Mouse (Mus musculus) mesoderm, embryonic 11.5 days (tissue): ENCODE results near the gene Erc1.

Experiments
- DNase-seq: peaks from one replicate; pipeline ENCODE4 v3.0.0-alpha.2; 2012; ENCODE audit warnings: low read depth, low spot score

Gene Erc1

DNA sequence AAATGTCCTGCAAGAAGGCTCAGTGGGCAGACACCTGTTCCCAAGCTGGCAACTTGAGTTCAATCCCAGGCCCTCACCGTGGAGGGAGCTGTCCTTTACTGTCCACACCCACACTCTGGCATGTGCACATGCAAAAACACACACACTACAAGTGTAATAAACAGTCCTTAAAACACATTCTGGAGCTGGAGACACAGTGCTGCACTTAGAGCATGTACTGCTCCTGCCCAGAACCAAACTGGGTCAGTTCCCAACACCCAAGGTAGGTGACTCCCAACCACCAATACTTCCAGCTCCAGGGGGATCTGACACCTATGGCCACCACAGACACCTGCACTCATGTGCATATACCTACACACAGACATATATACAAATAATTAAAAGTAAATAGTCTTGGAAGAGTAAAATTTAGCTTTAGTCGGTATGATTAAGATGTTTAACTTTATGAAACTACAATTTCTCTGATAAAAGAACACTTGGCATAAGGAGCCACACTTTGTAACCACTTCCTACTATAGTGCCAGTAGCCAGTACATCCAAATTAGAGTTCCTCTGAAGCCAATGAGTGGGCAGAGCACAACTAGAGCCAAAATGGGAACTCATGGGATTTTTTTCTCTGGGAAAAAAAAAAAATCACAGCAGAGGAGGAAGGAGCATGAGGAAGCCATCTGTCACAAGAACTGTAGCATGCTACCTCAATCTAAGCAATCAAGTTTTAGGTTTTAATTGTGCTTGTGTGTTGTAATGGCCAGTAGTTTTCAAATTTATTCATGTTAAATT, 39.1 kb downstream of the Erc1 start:
- no peak for DNase-seq

DNA sequence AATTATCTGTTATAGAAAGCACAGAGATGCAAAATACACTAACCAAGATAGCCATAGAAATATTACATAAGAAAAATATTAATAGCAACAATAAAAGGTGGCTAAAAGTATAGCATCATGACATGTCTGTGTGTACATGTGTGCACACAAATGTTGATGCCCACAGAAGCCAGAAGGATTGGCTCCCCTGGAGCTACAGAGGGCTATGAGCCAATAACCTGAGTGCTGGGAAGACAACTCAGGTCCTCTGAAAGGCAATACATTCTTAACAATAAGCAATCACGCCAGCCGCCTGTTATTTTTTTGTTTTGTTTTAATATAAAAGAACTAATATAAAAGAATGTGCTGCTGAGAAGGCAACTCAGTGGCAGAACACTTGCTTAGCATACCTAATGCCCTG, 44.7 kb downstream of the Erc1 start:
- no peak for DNase-seq

DNA sequence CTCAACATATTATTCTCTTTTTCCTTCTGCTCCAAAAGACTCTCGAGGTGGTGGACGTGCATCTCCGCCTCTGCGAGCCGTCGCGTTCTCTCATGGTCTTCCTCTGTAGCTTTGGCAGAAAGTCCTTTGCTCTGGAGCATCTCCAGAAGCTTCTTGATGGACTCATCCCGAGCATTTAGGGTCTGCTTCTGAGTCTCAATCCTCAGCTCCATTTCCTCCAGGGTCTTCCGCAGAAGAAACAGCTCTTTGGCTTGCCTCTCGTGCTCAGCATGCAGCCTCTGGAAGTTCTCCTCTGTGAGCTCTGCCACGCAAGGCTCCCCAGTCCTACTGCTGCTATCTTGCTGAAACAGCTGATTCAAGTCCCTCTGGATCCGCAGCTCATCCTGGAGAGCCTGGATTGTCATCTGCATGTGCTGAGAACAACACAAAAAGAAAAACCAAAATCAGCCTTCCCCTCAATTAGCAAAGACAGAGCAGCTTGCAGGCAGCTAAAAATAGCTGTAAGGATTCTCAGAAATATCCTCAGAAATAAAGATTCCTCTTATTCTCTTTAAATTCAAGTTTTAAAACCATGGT, 51.0 kb downstream of the Erc1 start:
- no peak for DNase-seq

- DNase-seq = no peak
Measured at GRCm38 (mm10) chr6:119796291-119796690, 51.7 kb downstream of the Erc1 start.

DNA sequence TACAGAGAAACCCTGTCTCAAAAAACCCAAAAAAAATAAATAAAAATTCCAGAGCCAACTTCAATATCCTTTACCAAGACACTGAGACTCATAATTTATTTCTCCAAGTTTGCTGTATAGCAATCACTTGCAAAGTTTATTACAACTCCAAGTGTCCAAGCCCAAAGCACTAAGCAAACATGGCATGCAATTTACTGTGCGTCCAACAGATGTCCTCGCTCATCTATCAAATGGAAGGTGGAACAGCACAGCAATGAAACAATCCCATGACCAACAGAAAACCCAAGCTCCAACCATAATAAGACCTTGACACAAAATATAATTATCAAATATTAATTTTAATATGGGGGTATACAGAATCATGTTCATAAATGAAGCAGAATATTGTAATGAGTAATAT, 55.4 kb downstream of the Erc1 start:
- DNase-seq = peak; percentile 48

DNA sequence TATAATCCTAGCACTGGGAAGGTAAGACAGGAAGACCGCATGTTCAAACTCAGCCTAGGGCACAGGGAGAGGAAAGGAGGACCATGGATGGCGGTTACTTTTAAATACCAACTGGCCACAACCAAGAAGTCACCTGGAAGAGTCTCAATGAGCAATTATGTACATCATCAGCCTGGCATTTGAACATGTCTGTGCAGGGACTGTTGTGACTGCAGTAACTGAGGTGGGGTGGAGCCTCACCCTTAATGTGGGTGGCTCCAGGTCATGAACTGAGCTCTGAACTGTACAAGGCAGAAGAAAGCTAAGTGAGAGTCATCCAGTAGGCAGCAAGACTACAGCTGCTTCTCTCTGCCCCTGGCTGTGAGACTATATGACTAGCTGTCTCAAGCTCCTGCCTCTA, 65.6 kb downstream of the Erc1 start:
- DNase-seq = no peak

GRCm38 (mm10) chr6:119781109-119781508, 66.9 kb downstream of the Erc1 start:
- no peak for DNase-seq

- DNase-seq = no peak
Measured at GRCm38 (mm10) chr6:119768778-119769177, 79.2 kb downstream of the Erc1 start.

DNA sequence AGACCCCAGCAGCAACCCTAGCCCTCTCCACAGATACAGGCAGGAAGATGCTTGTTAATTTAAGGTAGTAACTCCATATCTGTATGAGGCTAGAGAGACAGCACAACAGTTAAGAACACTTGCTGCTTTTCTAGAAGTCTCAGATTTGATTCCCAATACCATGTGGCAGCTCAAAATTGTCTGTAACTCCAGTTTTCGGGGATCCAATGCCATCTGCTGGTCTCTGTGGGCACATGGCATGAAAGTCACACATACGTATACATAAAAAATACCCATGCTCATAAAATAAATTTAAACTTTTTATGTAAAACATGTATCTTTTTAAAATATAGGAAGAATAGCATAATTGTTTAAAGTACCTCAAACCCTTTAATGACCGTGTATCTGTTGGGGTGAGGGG, 83.6 kb downstream of the Erc1 start:
- no peak for DNase-seq

DNA sequence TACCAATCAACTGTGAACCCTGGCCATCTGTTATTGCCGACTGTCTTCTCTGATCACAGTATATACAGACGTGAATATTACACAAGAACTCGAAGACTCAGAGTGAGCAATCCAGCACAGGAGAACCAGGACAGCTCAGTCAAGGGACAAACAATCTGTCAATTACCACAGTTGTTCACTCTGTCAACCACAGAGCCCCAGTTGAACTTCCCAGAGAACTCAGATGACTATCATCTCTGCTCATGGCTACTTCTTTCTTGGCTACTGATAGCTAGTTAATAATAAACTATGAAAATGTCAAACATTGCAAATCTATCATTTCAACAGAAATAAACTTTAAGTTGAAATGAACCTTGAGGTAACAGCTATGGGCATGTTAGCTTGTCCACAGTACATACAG, 88.1 kb downstream of the Erc1 start:
- no peak for DNase-seq

- no peak for DNase-seq
Measured at GRCm38 (mm10) chr6:119758490-119758889, 89.5 kb downstream of the Erc1 start.

GRCm38 (mm10) chr6:119757796-119758195, 90.2 kb downstream of the Erc1 start:
- DNase-seq = no peak

DNA sequence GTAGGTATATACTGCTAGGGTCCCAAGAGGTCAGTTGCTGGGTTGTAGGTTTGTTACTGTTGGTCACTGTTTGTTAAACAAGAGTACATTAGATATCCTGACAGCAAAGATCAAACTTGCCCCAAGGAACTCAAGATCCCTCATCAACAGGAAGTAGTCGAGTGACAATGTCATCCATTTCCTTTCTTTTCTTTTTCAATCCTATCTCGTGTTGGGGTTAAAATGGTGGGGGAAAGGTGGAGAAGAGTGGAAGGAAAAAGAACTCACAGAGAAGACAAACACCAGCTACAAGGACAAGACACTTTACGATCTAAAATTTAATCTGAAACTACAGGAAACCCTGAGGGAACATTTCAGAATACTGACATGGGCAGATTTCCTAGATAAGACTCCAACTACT, 92.1 kb downstream of the Erc1 start:
- DNase-seq = no peak

GRCm38 (mm10) chr6:119749093-119749635, 98.8 kb downstream of the Erc1 start:
- no peak for DNase-seq

DNA sequence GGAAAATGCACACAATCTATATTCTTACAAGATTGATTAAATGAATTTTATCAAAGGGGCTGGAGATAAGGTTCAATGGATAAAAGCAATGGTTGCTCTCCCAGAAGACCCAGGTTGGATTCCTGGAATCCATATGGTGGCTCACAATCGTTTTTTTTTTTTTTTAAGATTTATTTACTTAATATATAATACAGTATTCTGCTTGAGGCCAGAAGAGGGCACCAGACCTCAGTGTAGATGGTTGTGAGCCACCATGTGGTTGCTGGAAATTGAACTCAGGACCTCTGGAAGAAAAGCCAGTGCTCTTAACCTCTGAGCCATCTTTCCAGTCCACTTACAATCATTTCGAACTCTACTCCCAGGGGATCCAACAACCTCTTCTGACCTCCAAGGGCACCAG, 106.1 kb downstream of the Erc1 start:
- DNase-seq = no peak

GRCm38 (mm10) chr6:119740541-119740940, 107.4 kb downstream of the Erc1 start:
- no peak for DNase-seq

GRCm38 (mm10) chr6:119738638-119739375, 109.2 kb downstream of the Erc1 start:
- DNase-seq = no peak

DNA sequence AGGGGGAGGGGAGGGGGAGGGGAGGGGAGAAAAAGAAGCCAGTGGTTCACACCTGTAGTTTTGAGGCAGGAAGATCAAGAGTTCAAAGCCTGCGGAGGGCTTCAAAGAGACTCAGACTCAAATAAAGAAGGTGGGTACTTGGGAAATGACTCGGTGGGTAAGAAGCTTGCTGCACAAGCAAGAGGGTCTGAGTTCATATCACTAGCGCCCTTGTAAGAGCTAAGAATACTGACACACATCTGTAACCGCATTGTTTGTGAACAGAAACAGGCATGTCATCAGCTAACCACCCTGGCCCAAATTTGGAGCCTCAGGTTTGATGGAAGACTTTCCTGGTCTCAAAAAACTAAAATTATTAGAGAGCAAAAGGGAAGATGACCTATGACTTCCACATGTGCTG, 110.3 kb downstream of the Erc1 start:
- no peak for DNase-seq

DNA sequence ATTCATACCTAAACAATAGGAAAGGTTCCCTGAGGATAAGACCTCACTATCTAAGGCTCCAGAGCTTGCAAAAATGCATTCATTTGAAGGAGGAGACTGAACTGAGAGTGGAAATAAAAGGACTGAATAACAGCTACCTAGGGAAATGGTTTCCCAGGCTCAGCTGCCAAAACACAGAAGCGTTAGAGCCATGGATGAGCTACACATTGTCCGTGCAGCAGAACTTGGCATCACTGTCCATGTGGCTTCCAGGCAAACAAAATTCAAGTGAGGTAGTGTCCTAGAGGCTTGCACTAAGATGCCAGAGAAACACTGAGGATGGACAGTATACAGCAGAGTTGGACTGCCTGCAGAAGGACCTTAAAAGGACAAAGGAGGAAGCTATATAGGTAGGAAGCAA, 112.0 kb downstream of the Erc1 start:
- DNase-seq = no peak

DNA sequence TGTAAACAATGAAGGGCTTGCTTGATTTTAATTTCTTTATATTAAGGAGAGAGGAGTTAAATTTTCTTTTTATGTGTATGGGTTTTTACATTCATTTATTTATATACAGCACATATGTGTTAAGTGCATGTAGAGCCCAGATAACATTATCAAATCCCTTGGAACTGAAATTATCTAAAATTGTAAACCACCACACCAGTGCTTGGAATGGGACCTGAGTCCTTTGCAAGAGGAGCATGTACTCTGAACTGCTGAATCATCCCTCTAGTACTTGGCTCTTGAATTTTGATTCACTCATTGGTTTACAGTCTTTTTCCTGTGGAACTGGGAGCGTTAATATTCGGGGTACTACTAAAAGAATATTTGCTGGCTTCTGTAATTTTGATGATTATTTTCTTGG, 116.8 kb downstream of the Erc1 start:
- no peak for DNase-seq

GRCm38 (mm10) chr6:119715234-119715633, 132.7 kb downstream of the Erc1 start:
- no peak for DNase-seq

DNA sequence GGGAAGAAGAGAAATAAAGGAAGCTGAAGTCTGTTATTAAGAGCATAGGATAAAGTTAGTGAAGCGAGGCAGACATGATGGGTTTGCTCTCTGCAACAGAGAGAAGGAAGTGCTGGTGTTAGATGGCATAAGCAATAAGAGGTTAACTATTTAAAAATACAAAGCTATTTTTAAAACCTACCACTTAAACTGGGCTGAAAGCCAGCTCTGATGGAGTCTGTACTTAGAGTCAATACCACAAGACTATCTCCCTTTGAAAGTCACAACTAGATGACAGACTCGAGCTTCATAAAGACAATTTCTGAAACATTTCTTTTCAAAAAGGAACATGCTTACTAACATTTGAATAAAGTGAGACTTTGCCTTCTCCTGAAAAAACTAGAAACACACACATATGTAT, 134.0 kb downstream of the Erc1 start:
- no peak for DNase-seq

GRCm38 (mm10) chr6:119712486-119712885, 135.5 kb downstream of the Erc1 start:
- DNase-seq = no peak
